Mouse (Mus musculus) megakaryocyte, embryonic 14.5 days (primary cell): ENCODE measurements at regions not wholly inside any gene's neighbourhood (a gene's known extent, or its start where the extent isn't known, plus 50 kb on each side); places are given as distances from the start of the nearest gene placed in this dataset.

Experiments
- FLI1 ChIP-seq: IDR thresholded peaks from 2 replicates; pipeline ENCODE4 v1.6.1; 2012; ENCODE audit warnings: low read length, inconsistent platforms, mixed read lengths
- GATA1 ChIP-seq: IDR thresholded peaks from 3 replicates; pipeline ENCODE4 v1.6.1; 2012; ENCODE audit warnings: mixed read lengths, low read length, inconsistent platforms, borderline replicate concordance

GRCm38 (mm10) chr16:57863206-57863860 is 108.8 kb upstream of the Col8a1 start:
- no peak for TF ChIP-seq FLI1
- no peak for TF ChIP-seq GATA1
